Mouse (Mus musculus): ENCODE measurements around the gene Os9.

GRCm38 (mm10) chr10:127069281-127070189, 51.4 kb downstream of the Os9 start:
- TF ChIP-seq POLR2A (IDR thresholded peaks at IDR 0.05; ENCODE audit: low read depth, low read length) (no peak), CTCF (IDR thresholded peaks at IDR 0.05; ENCODE audit: extremely low read depth, insufficient read length, insufficient replicate concordance, low read depth, low read length) (no peak)
